Mouse (Mus musculus): Measurements from ENCODE around the gene Ifna5.

Ifna5 gene

DNA sequence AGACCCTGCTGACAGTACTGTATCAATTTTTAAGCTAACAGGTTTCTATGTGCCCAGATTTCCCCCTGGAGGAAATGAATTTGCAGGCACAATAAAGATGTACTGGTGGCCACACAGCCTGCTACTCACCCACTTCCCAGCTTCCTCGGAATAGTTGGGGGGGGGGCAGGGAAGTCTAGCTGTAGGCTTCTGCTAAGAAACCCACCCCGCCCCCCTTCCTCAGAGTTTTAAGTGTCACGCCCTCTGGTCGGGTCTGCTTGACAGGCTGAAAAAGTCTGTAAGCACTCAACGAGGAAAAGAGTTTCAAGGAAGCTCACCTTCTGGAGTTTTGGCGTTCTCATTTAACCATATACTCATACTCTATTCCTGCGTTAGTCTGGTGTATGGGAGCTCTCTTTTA lies 28.0 kb downstream of the Ifna5 start:
- in situ Hi-C loops (cut with MboI): loop anchor here (25.0 kb wide), 3 partner anchors 126 to 424 kb away; partner anchors contain the start of genes Cdkn2a and Mtap

DNA sequence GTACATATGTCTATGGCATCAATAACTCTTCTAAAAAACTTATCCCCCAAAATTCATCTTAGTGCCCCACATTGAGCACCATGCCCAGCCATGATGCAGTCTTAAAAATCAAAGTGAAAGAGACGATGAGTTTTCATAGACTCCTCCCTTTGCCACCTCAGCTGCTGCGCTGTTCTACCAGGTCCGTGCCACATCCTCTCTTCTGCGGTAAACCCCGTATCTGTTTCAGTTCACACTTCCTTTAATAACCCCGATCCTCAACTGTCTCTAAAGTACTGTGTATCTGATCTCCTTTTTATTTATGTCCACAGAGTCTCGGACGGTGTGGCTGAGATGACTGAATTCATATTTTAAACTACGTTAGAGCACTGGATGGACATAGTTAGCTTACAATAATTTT lies 29.3 kb downstream of the Ifna5 start:
- in situ Hi-C loops (cut with MboI): loop anchor here (25.0 kb wide), 3 partner anchors 127 to 423 kb away; partner anchors contain the start of genes Cdkn2a and Mtap

DNA sequence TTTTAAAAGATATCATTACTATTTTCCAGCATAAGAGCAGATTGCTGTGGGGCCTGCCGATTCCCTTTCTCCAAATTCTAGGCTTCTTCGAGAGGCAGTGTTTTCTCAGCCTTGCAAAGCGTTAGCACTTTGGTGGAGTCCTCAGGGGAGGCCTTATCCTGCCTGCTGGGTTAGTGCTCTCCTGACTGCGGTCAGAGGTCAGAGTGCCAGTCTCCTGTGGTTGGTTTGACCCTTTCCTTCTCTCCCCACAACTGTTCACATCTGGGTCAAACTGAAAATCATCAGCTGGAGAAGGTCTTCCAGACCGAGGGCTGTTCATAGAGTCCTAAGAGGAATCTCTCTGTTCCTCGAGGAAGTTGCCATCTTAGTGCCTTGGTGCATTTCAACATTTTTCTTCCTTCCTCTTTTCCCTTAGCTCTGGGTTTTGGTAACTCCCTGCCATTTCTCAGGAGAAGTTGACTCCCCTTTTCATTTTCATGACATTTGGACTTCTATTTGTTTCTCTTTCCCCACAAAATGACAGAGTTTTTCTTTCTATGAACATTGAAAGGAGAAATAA lies 29.8 kb downstream of the Ifna5 start:
- in situ Hi-C loops (cut with MboI): loop anchor here (25.0 kb wide), 3 partner anchors 128 to 422 kb away; partner anchors contain the start of genes Cdkn2a and Mtap

DNA sequence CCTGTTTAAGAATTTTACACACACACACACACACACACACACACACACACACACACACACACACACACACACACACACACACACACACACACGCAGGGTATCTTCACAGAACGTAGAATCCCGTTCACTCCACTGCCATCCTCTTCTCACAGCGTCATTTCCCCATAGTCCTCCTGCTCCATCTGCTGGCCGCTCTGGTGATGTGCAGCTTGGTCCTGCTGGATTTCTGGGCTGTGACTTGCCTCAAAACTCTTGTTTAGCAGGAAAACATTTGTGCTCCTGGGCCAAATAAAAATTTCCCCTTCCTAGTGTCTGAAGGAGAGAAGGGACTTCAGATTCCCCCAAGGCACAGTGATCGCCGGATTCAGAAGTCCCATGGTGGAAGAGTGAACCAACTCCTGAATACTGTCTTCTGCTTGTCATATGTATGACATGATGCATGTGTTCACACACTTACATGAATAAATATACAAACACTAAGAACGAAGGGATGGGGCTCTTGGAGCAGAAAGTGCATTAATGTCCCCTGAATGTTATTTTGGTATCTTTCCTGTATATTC lies 32.1 kb downstream of the Ifna5 start:
- in situ Hi-C loops (cut with MboI): loop anchor here (25.0 kb wide), 3 partner anchors 130 to 420 kb away; partner anchors contain the start of genes Cdkn2a and Mtap

DNA sequence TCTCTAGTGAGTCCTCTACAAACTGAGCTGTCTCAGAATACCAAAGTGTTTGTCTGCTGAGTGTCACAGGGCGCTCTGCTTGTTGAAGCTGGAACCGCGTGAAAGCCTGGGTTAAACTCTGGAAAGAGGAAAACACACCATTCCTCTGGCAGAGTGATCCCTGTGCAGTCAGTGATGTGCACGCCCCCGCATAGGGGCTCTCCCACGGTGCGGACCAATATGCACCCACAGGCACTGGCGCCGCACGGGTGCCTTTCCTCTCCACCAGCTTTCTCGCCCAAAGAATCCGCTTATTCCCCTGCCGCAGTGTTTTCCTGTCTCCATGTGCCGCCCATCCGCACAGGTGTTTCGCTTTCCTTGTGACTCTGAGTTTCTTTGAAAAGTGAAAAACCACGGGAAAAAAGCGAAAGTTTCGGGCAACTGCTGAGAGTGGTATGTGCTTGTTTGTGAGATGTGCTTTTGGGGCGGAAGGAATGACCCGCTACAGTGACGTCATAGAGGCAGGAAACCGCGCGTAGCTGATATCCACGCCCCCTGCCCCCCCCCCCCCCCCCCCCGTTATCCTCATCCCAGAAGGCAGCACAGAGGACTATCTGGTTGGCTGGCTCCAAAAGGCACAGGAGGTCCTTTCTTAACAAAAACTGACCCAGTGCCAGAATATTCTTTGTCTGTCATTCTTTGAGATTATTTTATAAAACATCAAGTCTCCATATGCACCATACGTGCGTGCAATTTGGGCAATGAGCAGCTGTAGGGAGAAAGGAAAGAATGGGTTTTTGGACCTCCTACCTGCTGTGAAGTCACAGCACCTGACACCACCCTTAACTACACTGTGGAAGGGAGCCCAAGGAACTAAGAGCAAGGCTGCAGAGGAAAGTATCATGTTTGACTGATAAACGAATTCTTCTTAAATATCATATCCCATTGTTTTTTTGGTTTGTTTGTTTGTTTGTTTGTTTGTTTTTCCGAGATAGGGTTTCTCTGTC lies 32.9 kb downstream of the Ifna5 start:
- in situ Hi-C loops (cut with MboI): loop anchor here (25.0 kb wide), 3 partner anchors 131 to 419 kb away; partner anchors contain the start of genes Cdkn2a and Mtap

DNA sequence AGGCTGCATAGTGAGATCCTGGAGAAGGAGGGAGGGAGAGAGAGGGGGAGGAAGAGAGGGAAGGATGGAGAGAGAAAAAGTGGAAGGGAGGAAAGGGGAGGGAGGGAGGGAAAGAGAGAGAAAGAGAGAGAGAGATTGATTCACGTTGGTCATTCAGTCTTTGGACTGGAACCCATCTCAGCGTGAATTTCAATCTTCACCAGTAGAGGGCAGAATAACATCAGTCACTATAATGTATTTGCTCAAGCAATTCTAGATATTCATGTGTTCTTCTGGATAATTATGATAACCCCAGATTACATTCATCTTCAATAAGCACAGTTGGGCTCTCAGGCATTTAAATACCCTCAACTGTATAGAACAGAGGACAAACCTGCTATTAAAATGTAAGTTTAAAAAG lies 37.4 kb downstream of the Ifna5 start:
- in situ Hi-C loops (cut with MboI): loop anchor here (25.0 kb wide), 3 partner anchors 135 to 415 kb away; partner anchors contain the start of genes Cdkn2a and Mtap

DNA sequence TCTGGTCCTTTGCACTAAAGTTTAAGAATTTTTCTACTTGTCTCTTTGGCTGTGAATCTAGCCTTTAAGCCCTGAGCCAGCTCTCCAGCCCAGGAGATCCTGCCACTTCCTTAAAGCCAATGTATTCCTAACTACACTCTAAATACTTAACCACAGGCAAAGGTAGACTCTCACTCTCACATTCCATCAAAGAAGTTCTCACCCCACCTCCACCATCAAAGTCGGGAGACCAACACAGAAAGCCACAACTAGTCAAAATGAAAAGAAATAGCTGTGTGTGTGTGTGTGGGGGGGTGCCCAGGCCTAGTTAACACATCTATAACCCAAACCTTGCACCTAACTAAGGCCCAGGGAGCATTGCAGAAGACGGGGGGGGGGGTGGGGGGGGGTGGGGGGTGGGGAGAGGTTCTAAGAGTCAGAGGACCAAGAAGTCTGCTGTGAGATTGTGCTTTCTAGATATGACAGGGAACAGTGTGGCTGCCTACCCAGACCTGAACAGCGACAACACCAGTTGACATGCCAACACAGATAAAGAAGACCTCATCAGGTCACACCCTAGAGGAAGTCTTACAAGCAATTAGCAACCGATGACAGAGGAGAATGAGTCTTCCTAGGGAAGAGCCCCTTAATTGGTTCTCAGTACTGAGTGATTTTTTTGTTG lies 40.2 kb downstream of the Ifna5 start:
- in situ Hi-C loops (cut with MboI): no loop called here

DNA sequence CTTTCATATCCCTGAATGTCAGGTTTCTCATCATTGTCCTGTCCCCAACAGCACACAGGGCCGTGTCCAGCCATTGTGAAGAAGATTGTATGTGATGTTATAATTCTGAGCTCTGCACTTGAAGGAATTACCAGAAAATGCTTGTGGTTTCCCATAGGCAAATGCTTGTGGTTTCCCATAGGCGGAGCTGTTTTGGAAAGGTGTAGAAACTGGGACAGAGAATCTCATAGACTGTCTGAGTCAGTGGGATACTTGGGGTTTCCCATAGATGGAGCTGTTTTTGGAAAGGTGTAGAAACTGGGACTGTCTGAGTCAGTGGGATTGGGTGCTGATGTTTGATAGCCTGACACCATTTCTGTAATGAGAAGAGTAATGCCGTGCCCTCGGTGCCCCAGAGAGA lies 41.2 kb downstream of the Ifna5 start:
- in situ Hi-C loops (cut with MboI): no loop called here

DNA sequence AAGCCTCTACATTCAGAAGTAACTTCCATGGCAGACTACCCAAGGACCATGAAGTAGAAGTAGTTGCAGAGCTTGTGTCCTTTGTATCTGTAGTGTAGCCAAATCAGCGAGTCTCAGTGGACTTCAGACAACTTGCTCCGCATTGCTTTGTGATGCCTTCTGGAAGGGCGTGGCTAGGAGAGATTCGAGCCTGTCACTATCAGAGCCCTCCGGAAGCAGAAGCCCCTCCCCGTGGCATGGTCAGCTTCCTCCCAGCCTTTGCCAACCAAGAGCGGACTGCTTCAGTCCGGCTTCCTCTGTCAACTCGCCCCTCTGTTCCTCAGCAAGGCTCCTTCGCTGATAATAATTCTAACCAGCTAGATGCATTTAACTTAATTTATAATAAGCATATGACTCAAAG lies 42.9 kb downstream of the Ifna5 start:
- in situ Hi-C loops (cut with MboI): no loop called here

DNA sequence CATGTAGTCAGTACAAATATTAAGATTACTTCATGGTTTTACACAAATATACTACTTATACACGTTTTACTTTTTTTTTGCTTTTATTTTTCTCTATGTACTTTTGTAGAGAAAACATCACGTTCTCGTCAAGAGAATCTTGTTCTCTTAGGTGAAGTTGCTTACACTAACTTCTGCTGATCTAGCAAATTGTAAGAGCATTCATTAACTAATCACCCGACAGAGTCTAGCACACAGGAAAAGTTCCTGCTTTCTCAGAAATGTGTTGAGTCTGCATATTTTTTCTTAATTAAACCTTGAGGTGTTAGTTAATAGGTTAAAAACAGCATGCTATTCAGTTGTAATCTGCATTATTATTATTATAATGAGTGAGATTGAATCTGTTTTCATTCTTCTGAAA lies 43.4 kb downstream of the Ifna5 start:
- in situ Hi-C loops (cut with MboI): no loop called here

DNA sequence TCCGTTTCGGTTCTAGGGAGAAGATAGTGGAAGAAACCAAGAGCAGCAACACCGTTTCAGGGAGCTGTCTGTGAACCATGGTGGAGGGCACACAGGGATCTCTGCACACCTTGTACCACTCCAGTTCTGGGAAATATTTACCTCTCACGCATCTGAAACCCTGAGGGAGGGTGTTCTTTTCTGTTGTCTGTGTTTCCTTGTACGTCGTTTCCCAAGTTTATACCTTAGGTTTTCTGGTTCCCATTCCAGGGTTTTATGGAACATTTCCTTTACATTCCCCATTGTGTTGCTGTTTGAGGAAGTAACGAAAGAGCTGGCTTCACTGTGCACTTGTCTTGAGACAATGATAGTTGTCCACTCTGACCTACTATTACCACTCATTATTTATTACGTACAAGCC lies 44.8 kb downstream of the Ifna5 start, which contains the start of gene Ifne:
TSS of gene Ifne (minus strand) at position 101 of the 400 bp plus-strand sequence.
- in situ Hi-C loops (cut with MboI): no loop called here

Data from mature B cell (primary cell).